Mouse (Mus musculus): ENCODE data around the gene Ubxn10. TPM values are rescaled to one million over a fixed set of nuclear protein-coding genes. Genes with fewer than 3 reads are reported as not detected.
A peak's percentile ranks its signal among the peaks of the same experiment; 100 is the strongest.

Gene Ubxn10
- total and polyA plus RNA-seq, 2 experiments from 2014 or later = 3.1 to 6.9 TPM

DNA sequence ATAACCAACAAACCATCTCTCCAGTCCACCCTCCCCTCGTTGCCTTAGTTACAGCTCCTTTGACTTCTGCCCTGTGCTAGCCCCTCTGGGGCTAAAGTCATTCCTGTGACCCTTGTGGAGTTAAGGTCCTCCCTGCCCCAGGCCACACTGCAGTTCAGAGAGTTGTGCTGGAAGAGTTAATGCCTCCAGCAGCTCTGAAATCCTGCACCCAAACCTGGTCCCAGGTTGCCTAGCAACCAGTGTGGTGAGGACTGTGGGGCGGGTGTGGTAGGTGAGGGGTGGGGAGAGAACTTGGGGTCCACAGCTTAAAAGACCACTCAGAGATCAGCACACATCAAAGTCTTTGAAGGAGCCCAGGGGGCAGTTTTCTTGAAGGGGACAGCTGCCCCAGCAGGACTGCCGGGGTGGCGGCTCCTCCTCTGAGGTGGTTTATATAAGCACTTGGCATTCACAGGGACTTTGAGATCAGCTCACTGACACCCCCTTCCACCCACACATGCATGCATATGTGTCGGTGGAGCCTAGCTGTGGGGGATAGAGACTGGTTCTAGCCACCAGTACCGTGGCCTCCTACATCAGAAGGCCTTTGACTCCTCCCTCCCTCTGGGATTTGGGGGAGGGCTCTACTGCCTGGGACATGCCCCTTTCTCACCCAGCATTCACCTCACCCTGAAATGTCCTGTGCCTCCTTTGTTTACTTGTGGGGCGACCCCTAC, 2.3 kb upstream of the Ubxn10 start:
- H3K9ac ChIP-seq (replicated peaks; ENCODE audit: low read length) = no peak overlapping the region
- H3K36me3 ChIP-seq (ENCODE audit: insufficient read depth, low read length) = no peaks in the 10 kb centered on the region
- no peak overlapping the region for H3K4me3 ChIP-seq (ENCODE audit: low read length)
- WGBS = 22% methylated on average over 7 of the region's 7 CpGs
- H3K9me3 ChIP-seq (ENCODE audit: low read length) = no peaks in the 10 kb centered on the region
- no peak overlapping the region for H3K4me2 ChIP-seq (ENCODE audit: low read depth, low read length)
- H3K27me3 ChIP-seq (ENCODE audit: insufficient read depth, low read length) = no peaks in the 10 kb centered on the region
- no peak overlapping the region for H3K27ac ChIP-seq
- peaks cover 7% of the 10 kb centered on the region; the same call in 1 of the 2 replicates for H3K4me1 ChIP-seq (ENCODE audit: insufficient read depth, low read length)
- ATAC-seq (peak; percentile 27; the same call in 1 of the 2 replicates), DNase-seq (ENCODE audit: low spot score) (peak; percentile 39)
- TF ChIP-seq CTCF (IDR thresholded peaks at IDR 0.05; ENCODE audit: low read depth) = no peak

DNA sequence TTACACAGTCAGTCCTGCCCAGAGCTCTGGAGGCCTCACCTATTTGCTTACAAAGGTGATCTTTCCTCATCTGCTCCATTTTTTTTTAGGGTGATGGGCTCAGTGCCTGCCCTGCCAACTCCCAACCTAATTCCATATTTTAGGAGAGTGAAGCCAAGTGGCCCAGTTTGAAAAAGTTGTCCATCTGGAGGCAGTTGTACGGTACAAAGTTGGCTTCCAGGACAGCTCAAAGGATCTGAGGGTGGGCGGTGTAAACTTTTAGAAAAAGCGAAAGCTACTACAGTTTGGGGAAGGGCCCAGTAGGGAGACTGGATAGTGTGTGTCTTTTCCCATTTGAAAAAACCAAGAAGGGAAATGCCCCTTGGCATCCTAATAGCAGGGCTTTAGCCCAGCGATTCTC, 2.1 kb downstream of the Ubxn10 start:
- Histone ChIP-seq H3K9me3 (ENCODE audit: low read length) (no peaks in the 10 kb centered on the region), H3K4me3 (ENCODE audit: low read length) (no peak overlapping the region), H3K4me2 (ENCODE audit: low read depth, low read length) (no peak overlapping the region), H3K36me3 (ENCODE audit: insufficient read depth, low read length) (no peaks in the 10 kb centered on the region), H3K4me1 (ENCODE audit: insufficient read depth, low read length) (peaks cover 7% of the 10 kb centered on the region; the same call in 1 of the 2 replicates), H3K9ac (replicated peaks; ENCODE audit: low read length) (no peak overlapping the region), H3K27ac (no peak overlapping the region), H3K27me3 (ENCODE audit: insufficient read depth, low read length) (no peaks in the 10 kb centered on the region)
- DNase-seq (ENCODE audit: low spot score) (no peak), ATAC-seq (no peak)
- WGBS = 89% methylated on average over 4 of the region's 4 CpGs
- no peak for TF ChIP-seq CTCF (IDR thresholded peaks at IDR 0.05; ENCODE audit: low read depth)

DNA sequence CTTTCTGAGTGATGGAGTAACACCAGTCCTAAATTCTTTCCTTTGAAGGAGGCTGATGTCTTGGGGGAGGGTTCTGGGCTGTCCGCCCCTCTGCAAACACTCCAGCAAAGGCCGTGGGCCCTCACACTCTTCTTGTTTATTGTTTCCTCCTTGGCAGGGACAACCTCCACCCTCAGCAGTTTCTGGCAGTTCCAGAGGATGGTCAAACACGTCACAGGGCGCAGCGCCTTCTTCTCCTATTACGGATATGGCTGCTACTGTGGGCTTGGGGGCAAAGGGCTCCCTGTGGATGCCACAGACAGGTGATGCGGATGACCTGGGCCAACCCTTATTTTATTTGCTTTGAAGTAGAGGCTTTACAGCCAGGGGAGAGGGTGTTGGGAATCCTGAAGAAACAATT, 2.9 kb downstream of the Ubxn10 start:
- no peak for TF ChIP-seq CTCF (IDR thresholded peaks at IDR 0.05; ENCODE audit: low read depth)
- DNase-seq (ENCODE audit: low spot score) = no peak
- no peak overlapping the region for H3K4me3 ChIP-seq (ENCODE audit: low read length)
- H3K9me3 ChIP-seq (ENCODE audit: low read length) = no peaks in the 10 kb centered on the region
- no peak for ATAC-seq
- H3K4me1 ChIP-seq (ENCODE audit: insufficient read depth, low read length) = peaks cover 2% of the 10 kb centered on the region; the same call in 1 of the 2 replicates
- no peak overlapping the region for H3K27ac ChIP-seq
- H3K27me3 ChIP-seq (ENCODE audit: insufficient read depth, low read length) = no peaks in the 10 kb centered on the region
- no peaks in the 10 kb centered on the region for H3K36me3 ChIP-seq (ENCODE audit: insufficient read depth, low read length)
- H3K4me2 ChIP-seq (ENCODE audit: low read depth, low read length) = no peak overlapping the region
- H3K9ac ChIP-seq (replicated peaks; ENCODE audit: low read length) = no peak overlapping the region
- 73% methylated on average over 7 of the region's 7 CpGs for WGBS

DNA sequence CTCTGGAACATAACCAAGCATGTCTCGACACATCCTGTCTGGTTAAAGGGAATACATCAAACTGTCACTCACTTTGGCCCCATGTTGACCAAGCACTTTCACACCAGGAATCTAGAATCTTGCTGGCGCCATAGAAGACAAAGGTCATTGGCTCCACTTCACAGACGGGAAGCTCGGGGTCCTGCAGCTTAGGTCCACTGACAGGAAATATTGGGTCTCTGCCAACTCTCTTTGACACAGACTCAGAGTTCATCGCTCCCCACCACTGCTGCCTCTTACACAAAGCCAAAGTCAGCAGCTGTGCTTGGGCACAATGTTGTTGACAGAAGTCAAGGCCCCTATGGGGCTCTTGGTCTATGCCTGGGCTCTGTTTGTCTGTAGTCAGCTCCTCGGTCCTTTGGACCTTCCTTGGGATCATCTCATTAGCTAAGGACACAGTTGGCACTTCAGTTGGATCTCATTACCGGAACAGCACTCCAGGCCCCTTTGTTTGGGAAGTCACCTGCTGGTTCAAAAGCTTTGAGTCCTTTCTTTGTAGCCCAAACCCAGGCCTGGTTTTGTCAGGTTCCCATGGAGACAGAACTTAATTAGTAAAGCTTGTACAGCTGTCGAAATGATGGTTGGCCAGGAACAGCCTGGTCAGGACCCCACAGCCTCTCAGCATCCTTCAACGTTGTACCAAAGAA, 7.8 kb downstream of the Ubxn10 start:
- 14% methylated on average over 9 of the region's 9 CpGs for WGBS
- TF ChIP-seq CTCF (IDR thresholded peaks at IDR 0.05; ENCODE audit: low read depth) = no peak

DNA sequence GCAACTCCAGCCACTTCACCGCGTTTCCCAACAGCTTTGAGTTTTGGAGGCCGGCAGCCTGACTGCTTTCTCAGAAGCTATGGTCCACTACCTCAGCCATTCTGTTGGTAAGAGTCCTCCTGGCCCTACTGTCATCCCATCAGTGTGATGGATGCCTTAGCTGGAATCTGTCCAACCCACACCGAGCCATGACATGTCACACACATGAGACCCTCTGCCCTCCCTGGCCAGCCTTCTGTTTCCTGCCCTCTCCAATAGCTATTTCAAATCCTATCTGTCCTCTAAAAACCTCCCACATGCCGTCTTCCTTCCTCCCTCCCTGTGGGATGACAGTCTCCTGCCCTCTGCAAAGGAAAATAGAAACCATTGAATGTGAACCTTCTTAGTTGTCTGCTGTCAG, 11.2 kb downstream of the Ubxn10 start:
- no peaks in the 10 kb centered on the region for H3K9me3 ChIP-seq (ENCODE audit: low read length)
- peak overlapping the region; percentile 68; the same call in 1 of the 2 replicates for H3K27ac ChIP-seq
- 52% methylated on average over 5 of the region's 5 CpGs for WGBS
- H3K27me3 ChIP-seq (ENCODE audit: insufficient read depth, low read length) = no peaks in the 10 kb centered on the region
- no peak for TF ChIP-seq CTCF (IDR thresholded peaks at IDR 0.05; ENCODE audit: low read depth)
- ATAC-seq (peak; percentile 27; the same call in 1 of the 2 replicates), DNase-seq (ENCODE audit: low spot score) (peak; percentile 54)
- H3K36me3 ChIP-seq (ENCODE audit: insufficient read depth, low read length) = no peaks in the 10 kb centered on the region
- H3K4me3 ChIP-seq (ENCODE audit: low read length) = no peak overlapping the region
- peaks cover 24% of the 10 kb centered on the region for H3K4me1 ChIP-seq (ENCODE audit: insufficient read depth, low read length)
- no peak overlapping the region for H3K4me2 ChIP-seq (ENCODE audit: low read depth, low read length)
- H3K9ac ChIP-seq (replicated peaks; ENCODE audit: low read length) = no peak overlapping the region

More for the DNA sequence above, 7.8 kb downstream of the Ubxn10 start:
- Histone ChIP-seq H3K27me3 (ENCODE audit: insufficient read depth, low read length) (no peaks in the 10 kb centered on the region), H3K36me3 (ENCODE audit: insufficient read depth, low read length) (no peaks in the 10 kb centered on the region), H3K9me3 (ENCODE audit: low read length) (no peaks in the 10 kb centered on the region), H3K4me3 (ENCODE audit: low read length) (no peak overlapping the region), H3K27ac (peak overlapping the region; percentile 37; the same call in 1 of the 2 replicates), H3K4me2 (ENCODE audit: low read depth, low read length) (no peak overlapping the region), H3K9ac (replicated peaks; ENCODE audit: low read length) (no peak overlapping the region), H3K4me1 (ENCODE audit: insufficient read depth, low read length) (peaks cover 20% of the 10 kb centered on the region)
- DNase-seq (ENCODE audit: low spot score) (peak; percentile 81), ATAC-seq (peak; percentile 85)

DNA sequence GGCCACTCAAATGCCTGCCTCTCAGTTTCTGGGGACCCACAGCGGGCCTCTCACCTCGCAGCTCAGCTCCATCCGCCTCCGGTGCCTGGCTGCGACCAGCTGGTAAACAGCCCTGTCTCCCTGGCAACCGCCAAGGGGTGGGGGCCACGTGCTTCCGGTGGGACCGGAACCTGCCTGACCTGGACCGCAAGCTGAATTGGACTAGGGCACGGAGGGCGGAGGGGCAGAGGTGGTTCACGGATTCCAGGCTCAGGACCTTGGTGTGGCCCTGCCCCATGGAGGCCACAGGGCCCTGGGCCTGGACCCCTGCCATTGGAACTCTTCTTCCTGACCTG, 11.9 kb downstream of the Ubxn10 start:
- DNase-seq (ENCODE audit: low spot score) (peak; percentile 78), ATAC-seq (peak; percentile 81; the same call in 1 of the 2 replicates)
- 6% methylated on average over 13 of the region's 13 CpGs for WGBS
- TF ChIP-seq CTCF (IDR thresholded peaks at IDR 0.05; ENCODE audit: low read depth) = no peak
- H3K4me2 ChIP-seq (ENCODE audit: low read depth, low read length) = peak overlapping the region; percentile 54
- H3K27me3 ChIP-seq (ENCODE audit: insufficient read depth, low read length) = no peaks in the 10 kb centered on the region
- peak overlapping the region; percentile 24 for H3K4me3 ChIP-seq (ENCODE audit: low read length)
- H3K27ac ChIP-seq = peak overlapping the region; percentile 68
- H3K4me1 ChIP-seq (ENCODE audit: insufficient read depth, low read length) = peaks cover 24% of the 10 kb centered on the region
- H3K36me3 ChIP-seq (ENCODE audit: insufficient read depth, low read length) = no peaks in the 10 kb centered on the region
- H3K9me3 ChIP-seq (ENCODE audit: low read length) = no peaks in the 10 kb centered on the region
- H3K9ac ChIP-seq (replicated peaks; ENCODE audit: low read length) = peak overlapping the region; percentile 43; the same call in 1 of the 2 replicates

Measured in hindbrain, postnatal 0 days (tissue).